Mouse (Mus musculus) spleen, adult 2 months (tissue): ENCODE results near the gene Cib4. TPM values are rescaled to one million over a fixed set of nuclear protein-coding genes. Genes with fewer than 3 reads are reported as not detected.

Source experiments
- DNase-seq, 2 experiments: peaks; one replicate each; pipeline versions ENCODE4 v3.0.0 to v3.0.0-alpha.2; 2012 to 2021; ENCODE audit warnings: low spot score in 2 of 2, low read depth in 1 of 2
- H3K27ac ChIP-seq: fragments of 200-500 bp; 2 replicates; pipeline ENCODE4 v1.5.1; 2012; ENCODE audit warnings: low read length, inconsistent platforms; ENCODE audit not compliant: insufficient read depth
- H3K27me3 ChIP-seq: fragments of 200-500 bp; 2 replicates; pipeline ENCODE4 v1.6.1; 2012; ENCODE audit warnings: mild to moderate bottlenecking, moderate library complexity, low read length, inconsistent platforms; ENCODE audit not compliant: control insufficient read depth, insufficient read depth
- H3K36me3 ChIP-seq: fragments of 200-500 bp; 2 replicates; pipeline ENCODE4 v1.6.1; 2012; ENCODE audit warnings: mild to moderate bottlenecking, low read length, inconsistent platforms; ENCODE audit not compliant: control insufficient read depth, insufficient read depth
- H3K4me1 ChIP-seq: fragments of 200-500 bp; 2 replicates; pipeline ENCODE4 v1.6.1; 2011; ENCODE audit warnings: inconsistent platforms; ENCODE audit not compliant: control insufficient read depth, insufficient read depth, insufficient read length
- H3K4me3 ChIP-seq: fragments of 200-500 bp; 2 replicates; pipeline ENCODE4 v1.5.1; 2011; ENCODE audit warnings: mild to moderate bottlenecking, inconsistent platforms; ENCODE audit not compliant: insufficient read depth, insufficient read length; ENCODE audit errors: extremely low read depth
- CTCF ChIP-seq: fragments of 200-500 bp; IDR thresholded peaks from 2 replicates; pipeline ENCODE4 v1.5.1; 2011; ENCODE audit warnings: mild to moderate bottlenecking, inconsistent platforms; ENCODE audit not compliant: insufficient read depth, insufficient read length, insufficient replicate concordance; ENCODE audit errors: extremely low read depth
- POLR2A ChIP-seq: fragments of 200-500 bp; IDR thresholded peaks from 2 replicates; pipeline ENCODE4 v1.6.1; 2011; ENCODE audit warnings: low read depth, low read length, inconsistent platforms
- WGBS: fragments of 180-500 bp; shearing (Covaris S2); methylation state at CpG from one replicate; pipeline ENCODE4 v1.1.7; 2018; 5-methylcytosine and 5-hydroxymethylcytosine counted together
- polyA plus RNA-seq: library from polyadenylated mRNA; depleted of rRNA; stranded (reverse); fragments of >200 nt; gene quantifications from 2 replicates; pipeline ENCODE4 v1.2.3, GENCODE M21; 2012

The Cib4 gene
- polyA plus RNA-seq, 1 experiment = not detected

DNA sequence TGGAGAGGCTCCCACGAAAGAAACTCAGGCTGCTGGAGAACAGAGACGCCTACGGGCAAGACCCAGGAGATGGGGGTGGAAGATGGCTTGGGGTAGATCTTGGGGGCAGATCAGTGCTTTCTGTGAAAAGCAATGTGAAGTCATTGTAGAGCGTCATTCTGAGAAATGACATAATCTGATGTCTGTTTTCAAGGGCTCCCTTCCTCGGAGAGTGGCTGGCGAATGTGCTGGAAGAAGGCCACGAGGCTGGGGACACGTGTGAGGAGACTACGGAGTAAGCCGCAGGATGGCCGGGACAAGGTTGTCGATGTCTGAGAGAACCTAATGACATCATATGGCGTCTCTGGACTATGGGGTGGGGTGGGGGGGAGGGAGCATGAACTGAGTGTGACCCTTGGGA lies 8.3 kb upstream of the Cib4 start:
- TF ChIP-seq CTCF = no peak
- TF ChIP-seq POLR2A = no peak
- H3K36me3 ChIP-seq = no peaks in the 10 kb centered on the region
- H3K27me3 ChIP-seq = no peaks in the 10 kb centered on the region
- no peak overlapping the region for H3K4me3 ChIP-seq
- no peaks in the 10 kb centered on the region for H3K4me1 ChIP-seq
- WGBS = 92% methylated on average over 13 of the region's 13 CpGs
- DNase-seq = no peak
- H3K27ac ChIP-seq = no peak overlapping the region

DNA sequence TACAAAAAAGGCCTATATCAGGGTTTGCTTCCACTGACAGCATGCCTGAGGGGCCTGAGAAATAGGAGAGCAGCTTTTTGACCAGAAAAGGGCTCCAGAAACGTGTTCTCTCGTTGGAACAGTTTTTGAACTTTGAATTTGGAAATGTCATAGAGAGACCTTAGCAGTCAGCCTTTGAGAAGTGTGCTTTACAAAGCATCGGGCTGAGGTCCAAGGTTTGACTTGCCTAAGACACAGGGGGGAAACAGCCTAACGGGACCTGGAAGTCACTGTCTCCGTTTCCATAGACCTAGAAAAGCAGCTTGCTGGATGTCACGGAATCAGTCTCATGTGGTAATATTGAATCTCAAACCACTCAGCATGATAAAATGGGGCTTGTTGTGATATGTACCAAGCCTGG lies 6.4 kb upstream of the Cib4 start:
- Histone ChIP-seq H3K27me3 (no peaks in the 10 kb centered on the region), H3K4me1 (no peaks in the 10 kb centered on the region), H3K36me3 (no peaks in the 10 kb centered on the region), H3K27ac (no peak overlapping the region), H3K4me3 (no peak overlapping the region)
- TF ChIP-seq CTCF (no peak), POLR2A (no peak)
- DNase-seq = no peak
- 83% methylated on average over 6 of the region's 6 CpGs for WGBS

DNA sequence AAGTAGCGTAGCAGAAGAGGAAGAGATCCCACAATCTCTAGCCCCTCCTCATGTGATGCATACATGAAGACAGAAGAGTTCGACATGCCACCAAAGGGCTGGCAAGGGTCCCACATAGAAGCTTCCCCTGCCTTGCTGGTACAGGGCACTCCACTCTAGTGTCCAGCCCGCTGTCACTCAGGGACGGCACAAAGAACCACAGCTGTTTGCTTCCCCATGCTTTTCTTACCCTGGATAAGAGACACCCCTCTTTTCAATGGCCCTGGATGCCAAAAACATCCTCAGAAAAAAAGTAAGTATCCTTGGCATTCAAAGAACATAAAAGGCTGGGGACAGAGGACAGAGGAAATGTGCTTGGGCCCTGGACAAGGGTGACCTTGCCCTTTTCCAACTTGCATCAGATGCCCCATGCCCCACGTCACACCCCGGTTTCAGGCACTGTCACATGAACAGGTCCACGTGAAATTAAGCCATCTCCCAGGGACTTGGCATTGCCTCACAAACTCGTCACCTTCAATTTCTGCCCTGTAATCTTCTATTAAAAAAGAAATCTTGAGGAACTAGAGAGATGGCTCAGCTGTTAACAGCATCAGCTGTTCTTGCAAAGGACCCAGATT lies 5.5 kb upstream of the Cib4 start:
- Histone ChIP-seq H3K4me1 (no peaks in the 10 kb centered on the region), H3K27ac (no peak overlapping the region), H3K27me3 (no peaks in the 10 kb centered on the region), H3K36me3 (no peaks in the 10 kb centered on the region), H3K4me3 (no peak overlapping the region)
- 80% methylated on average over 8 of the region's 8 CpGs for WGBS
- no peak for DNase-seq
- TF ChIP-seq CTCF (no peak), POLR2A (no peak)

DNA sequence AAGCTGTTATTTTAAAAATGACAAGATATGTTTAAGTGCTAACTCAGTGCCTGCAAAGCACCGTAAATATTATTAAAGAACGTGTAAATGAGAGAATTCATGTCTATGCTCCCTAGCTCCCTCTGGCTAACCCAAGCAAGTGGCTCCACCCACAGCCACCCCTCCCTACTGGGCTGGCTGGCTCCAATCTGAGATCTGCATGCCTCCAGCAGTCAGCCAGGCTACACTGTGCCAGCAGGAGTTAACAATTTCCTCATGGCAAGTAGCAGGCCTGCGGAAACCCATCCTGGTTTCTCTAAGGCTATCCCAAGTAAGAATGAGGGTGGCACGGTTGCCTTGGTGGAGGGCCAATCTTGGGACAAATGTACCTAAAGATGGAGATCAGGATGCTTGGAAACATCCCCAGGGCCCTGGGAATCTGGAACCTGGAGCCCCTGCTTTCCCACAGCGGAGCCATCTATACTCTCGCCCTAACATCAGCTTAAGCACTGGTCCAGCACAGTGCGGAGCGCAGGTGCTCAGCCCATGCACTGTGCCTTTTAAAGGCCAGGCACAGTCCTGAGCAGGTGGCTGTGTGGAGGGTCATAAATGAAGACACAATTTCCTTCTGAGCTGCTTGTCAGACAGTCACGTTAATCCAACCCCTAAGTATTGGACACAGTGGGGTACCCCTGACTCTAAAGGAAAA lies 4.8 kb upstream of the Cib4 start:
- DNase-seq = no peak
- H3K36me3 ChIP-seq = no peaks in the 10 kb centered on the region
- no peak overlapping the region for H3K4me3 ChIP-seq
- TF ChIP-seq CTCF = no peak
- no peak for TF ChIP-seq POLR2A
- H3K27ac ChIP-seq = no peak overlapping the region
- no peaks in the 10 kb centered on the region for H3K4me1 ChIP-seq
- WGBS = 71% methylated on average over 9 of the region's 9 CpGs
- no peaks in the 10 kb centered on the region for H3K27me3 ChIP-seq

DNA sequence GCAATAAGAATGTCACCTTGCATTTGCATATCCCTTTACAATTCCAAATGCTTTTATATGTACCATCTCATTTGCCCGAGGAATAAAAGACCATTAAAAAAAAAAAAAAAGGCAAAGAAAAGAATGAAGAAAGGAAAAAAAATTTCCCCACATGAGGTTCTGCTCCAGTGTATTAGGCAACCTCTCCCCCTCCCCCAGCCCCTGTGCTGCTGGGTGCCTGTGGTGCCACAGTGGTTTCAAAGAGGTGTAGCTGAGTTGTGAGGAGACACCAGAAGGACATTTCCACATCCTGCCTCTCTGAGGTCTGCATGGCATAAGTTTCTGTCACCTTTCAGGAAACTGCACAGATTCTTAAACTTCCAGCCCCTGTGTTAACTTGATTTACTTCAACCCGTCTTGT lies 3.0 kb upstream of the Cib4 start:
- no peak for TF ChIP-seq POLR2A
- TF ChIP-seq CTCF = no peak
- Histone ChIP-seq H3K4me1 (no peaks in the 10 kb centered on the region), H3K27me3 (no peaks in the 10 kb centered on the region), H3K27ac (no peak overlapping the region), H3K36me3 (no peaks in the 10 kb centered on the region), H3K4me3 (no peak overlapping the region)
- 40% methylated on average over 2 of the region's 2 CpGs for WGBS
- DNase-seq = no peak

DNA sequence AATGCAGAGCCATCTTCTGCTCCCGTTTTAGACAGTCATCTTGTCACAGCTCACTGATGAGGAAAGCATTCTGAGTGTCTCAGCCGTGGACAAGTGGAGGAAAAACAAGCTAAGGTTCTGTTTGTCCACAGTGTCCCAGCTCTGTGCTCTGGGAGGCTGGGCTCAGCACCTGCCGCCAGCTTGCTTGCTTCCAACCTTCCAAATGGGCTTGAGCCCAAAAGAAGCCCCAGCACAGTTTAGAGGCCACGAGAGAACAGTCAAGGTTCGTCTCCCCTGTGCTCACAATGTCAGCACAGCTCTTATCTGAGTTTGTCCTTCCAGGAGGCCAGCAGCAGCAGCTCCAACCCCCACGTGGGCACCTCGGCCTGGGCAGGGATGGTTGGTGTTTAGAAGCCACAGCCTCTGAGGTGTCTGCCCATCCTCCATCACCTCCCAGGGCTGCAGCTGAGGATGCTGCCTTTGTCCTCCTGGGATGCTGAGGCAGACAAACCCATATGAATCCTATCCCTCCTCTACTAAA lies 9.5 kb downstream of the Cib4 start:
- H3K27me3 ChIP-seq = no peaks in the 10 kb centered on the region
- no peak overlapping the region for H3K4me3 ChIP-seq
- 66% methylated on average over 7 of the region's 7 CpGs for WGBS
- H3K36me3 ChIP-seq = no peaks in the 10 kb centered on the region
- no peak for DNase-seq
- H3K4me1 ChIP-seq = no peaks in the 10 kb centered on the region
- no peak for TF ChIP-seq CTCF
- TF ChIP-seq POLR2A = no peak
- H3K27ac ChIP-seq = no peak overlapping the region

DNA sequence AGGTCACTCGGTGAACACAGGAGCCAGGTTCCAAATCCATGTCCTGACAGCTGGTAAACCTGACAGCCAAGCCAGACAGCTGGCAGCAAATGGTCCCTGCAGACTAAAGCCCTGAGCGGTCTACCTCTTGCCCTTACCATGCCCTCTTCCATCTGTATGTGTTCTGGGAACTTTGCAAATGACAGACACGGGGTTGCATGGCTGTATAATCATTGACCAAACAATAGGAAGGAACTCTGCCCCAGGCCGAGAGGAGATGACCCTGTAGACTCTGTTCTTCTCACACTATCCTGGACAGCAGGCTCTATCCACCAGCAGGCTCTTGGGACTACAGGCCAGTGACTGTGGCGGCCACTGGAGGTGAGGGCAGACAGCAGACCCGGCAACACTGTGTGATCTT lies 11.0 kb downstream of the Cib4 start:
- Histone ChIP-seq H3K36me3 (no peaks in the 10 kb centered on the region), H3K4me3 (no peak overlapping the region), H3K27ac (no peak overlapping the region), H3K4me1 (no peaks in the 10 kb centered on the region), H3K27me3 (no peaks in the 10 kb centered on the region)
- 78% methylated on average over 6 of the region's 6 CpGs for WGBS
- no peak for TF ChIP-seq CTCF
- TF ChIP-seq POLR2A = no peak
- no peak for DNase-seq
